Mouse (Mus musculus): Measurements from ENCODE around the gene Numa1.

DNA sequence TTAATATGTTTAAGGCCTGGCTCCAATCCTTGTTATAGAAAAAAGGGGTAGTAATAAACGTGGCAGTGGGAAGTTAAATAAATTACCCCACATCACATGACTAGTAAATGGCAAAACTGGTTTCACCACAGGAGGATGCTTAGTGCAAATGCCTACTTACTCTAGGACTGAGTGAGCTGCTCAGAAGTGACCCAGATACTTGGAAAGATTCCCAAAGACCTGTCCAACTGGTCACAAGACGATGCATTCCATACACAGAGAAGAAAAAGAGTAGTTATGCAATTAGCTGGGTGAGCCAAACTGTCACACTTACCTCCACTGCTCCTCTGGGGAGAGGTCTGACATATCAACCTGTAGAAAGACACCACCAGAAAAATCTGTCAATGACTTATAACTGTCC, 108.4 kb downstream of the Numa1 start:
- TF ChIP-seq POLR2A (IDR thresholded peaks at IDR 0.05; ENCODE audit: insufficient read depth, low read length): no peak
- TF ChIP-seq CTCF (IDR thresholded peaks at IDR 0.05; ENCODE audit: low read depth, low read length): no peak
- no peak for TF ChIP-seq EP300 (IDR thresholded peaks at IDR 0.05; ENCODE audit: insufficient read depth, low read depth, low read length)
